Mouse (Mus musculus): ENCODE results near the gene Cabp1.

DNA sequence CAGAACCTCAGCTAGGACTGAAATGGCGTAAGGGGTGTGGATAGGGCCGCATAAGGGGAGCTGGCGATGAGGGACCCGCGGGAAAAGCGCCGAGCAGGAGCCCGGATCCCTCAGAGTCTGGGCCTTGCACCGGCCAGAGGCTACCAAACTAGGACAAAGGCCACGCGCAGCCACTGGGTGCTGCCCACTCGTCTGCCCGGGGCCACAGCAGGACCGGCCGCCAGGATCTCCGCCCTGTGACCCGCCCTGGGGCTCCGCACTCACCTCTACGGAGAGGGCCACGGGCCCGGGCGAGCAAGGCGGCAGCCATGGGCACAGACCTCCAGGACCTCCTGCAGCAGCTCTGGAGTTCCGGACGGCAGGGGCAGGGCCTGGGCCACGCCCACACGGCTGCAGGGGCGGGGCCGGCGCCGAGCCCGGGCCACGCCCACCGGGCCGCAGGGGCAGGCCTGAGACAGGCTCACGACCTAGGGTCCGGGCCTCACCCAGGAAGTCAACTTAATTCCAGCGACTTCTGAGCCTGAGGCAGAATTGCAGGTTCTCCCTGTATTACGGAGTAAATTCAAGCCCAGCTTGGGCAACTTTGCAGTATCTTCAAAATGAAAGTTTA, 75.1 kb downstream of the Cabp1 start, which contains the start of gene Acads:
- TF ChIP-seq CTCF (IDR thresholded peaks at IDR 0.05): 0 out of 2 replicates have a peak, but pooled peaks have one; percentile 2
- no peak for TF ChIP-seq EP300 (IDR thresholded peaks at IDR 0.05)
